12 mouse cellular contexts compared by ENCODE assay signal in the genomic region with DNA sequence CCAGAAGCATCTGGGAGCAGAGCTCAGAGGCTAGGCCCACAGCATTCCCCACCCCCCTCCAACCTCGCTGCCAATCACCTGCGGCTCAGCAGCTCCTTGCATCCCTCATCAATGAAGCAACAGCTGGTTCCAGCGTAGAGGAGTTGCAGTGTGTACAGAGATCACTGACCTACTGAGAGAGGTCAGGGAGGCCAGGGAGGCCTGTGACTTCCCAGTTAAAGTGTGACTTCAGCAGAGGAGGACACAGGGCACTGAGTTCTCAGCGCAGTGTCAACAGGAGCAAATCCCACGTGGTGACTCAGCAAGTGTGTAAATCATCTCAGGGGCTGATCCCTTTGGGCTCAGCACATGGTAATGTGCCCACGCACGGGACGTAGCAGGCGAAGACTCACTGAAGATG. TPM values are rescaled to one million over a fixed set of nuclear protein-coding genes. Genes with fewer than 3 reads are reported as not detected.
DNase-seq lines count a peak whose midpoint lies in the region; ATAC-seq and TF ChIP-seq lines count a peak whose summit lies in the region.
"Had no signal": no experiment of that assay in that cellular context is flagged by ENCODE, and none has a peak within 500 bp of the region (broad histone marks: within the 10 kb centered on the region; RNA-seq: fewer than 3 reads in every experiment).

No protein-coding gene starts in this region.

- WGBS in kidney, embryonic 15.5 days, result 13% methylated on average over 9 of the region's 9 CpGs
- WGBS in liver, embryonic 13.5 days (ENCODE audit: insufficient replicate concordance), result 41% methylated on average over 9 of the region's 9 CpGs

- no peaks in the 10 kb centered on the region for H3K9me3 ChIP-seq in kidney, embryonic 15.5 days (replicated peaks)
- no peaks in the 10 kb centered on the region for H3K9me3 ChIP-seq in liver, embryonic 13.5 days (replicated peaks)

- DNase-seq in adipocyte (ENCODE audit: low spot score), result peak; percentile 53
- DNase-seq in embryo, embryonic 11 days, result peak; percentile 68
- DNase-seq in liver, embryonic 13.5 days, result no peak
- no peak for DNase-seq in left cerebral cortex, postnatal 14 days (ENCODE audit: low spot score in 2 of 2)
- DNase-seq in left cerebral cortex, adult 2 months (ENCODE audit: extremely low spot score in 1 of 2, low spot score in 2 of 2), result no peak
- no peak for DNase-seq in heart, adult 9 months (ENCODE audit: low spot score in 2 of 2)

- H3K4me1 ChIP-seq in kidney, embryonic 15.5 days, result peaks cover 9% of the 10 kb centered on the region
- peaks cover 12% of the 10 kb centered on the region for H3K4me1 ChIP-seq in liver, embryonic 13.5 days (replicated peaks)

- no peak overlapping the region for H3K9ac ChIP-seq in kidney, embryonic 15.5 days
- H3K9ac ChIP-seq in liver, embryonic 13.5 days, result no peak overlapping the region

- peaks cover 29% of the 10 kb centered on the region for H3K27me3 ChIP-seq in kidney, embryonic 15.5 days
- no peaks in the 10 kb centered on the region for H3K27me3 ChIP-seq in liver, embryonic 13.5 days

- peak; percentile 74 for ATAC-seq in kidney, embryonic 15.5 days (replicated peaks; ENCODE audit: low FRiP score)
- ATAC-seq in liver, embryonic 13.5 days (ENCODE audit: low read depth), result peak; percentile 83
- ATAC-seq: activated CD4-positive, CD25-positive, alpha-beta regulatory T cell, adult 4 months had no signal

- no peak overlapping the region for H3K4me2 ChIP-seq in kidney, embryonic 15.5 days
- H3K4me2 ChIP-seq in liver, embryonic 13.5 days, result no peak overlapping the region

- intact Hi-C loops in left cerebral cortex, postnatal 14 days (cut with DNase I), result no loop called here
- intact Hi-C loops in left cerebral cortex, adult 2 months (cut with DNase I), result no loop called here

- H3K4me3 ChIP-seq in kidney, embryonic 15.5 days (replicated peaks), result no peak overlapping the region
- no peak overlapping the region for H3K4me3 ChIP-seq in liver, embryonic 13.5 days (replicated peaks)
- H3K4me3 ChIP-seq in left cerebral cortex, adult 2 months, result no peak overlapping the region

- H3K27ac ChIP-seq in kidney, embryonic 15.5 days, result no peak overlapping the region
- H3K27ac ChIP-seq in liver, embryonic 13.5 days, result no peak overlapping the region
- H3K27ac ChIP-seq in left cerebral cortex, adult 2 months, result no peak overlapping the region
- H3K27ac ChIP-seq: macrophage had no signal

- TF ChIP-seq CTCF in left cerebral cortex, adult 2 months (IDR thresholded peaks at IDR 0.05), result no peak

- no peaks in the 10 kb centered on the region for H3K36me3 ChIP-seq in kidney, embryonic 15.5 days
- no peaks in the 10 kb centered on the region for H3K36me3 ChIP-seq in liver, embryonic 13.5 days

RNA-seq across cellular contexts. Expression of a gene that starts 32.2 kb away (rescaled TPM):
- 0.58 and 1.7 TPM in 2 replicates for polyA plus RNA-seq in kidney, embryonic 15.5 days (2015; fragmentation: Nextera tagmentation; extraction: Ambion mirVana)
- polyA plus RNA-seq in liver, embryonic 13.5 days (2015; fragmentation: Nextera tagmentation; extraction: Ambion mirVana), result 6.3 and 9.0 TPM in 2 replicates
- 10 to 100 TPM; 53.7 to 70.4 TPM for total RNA-seq in left cerebral cortex, postnatal 14 days (2021)
- total RNA-seq in left cerebral cortex, adult 2 months (2021), result 10 to 100 TPM; 40.3 to 46.1 TPM
- polyA plus RNA-seq: macrophage had no signal

RNA-seq across cellular contexts. Expression of a gene that starts 36.4 kb away (rescaled TPM):
- polyA plus RNA-seq in kidney, embryonic 15.5 days (2015; fragmentation: Nextera tagmentation; extraction: Ambion mirVana), result 77.8 and 103 TPM in 2 replicates
- 50.0 and 61.9 TPM in 2 replicates for polyA plus RNA-seq in liver, embryonic 13.5 days (2015; fragmentation: Nextera tagmentation; extraction: Ambion mirVana)
- total RNA-seq in left cerebral cortex, postnatal 14 days (2021), result 10 to 100 TPM; 29.6 to 34.2 TPM
- total RNA-seq in left cerebral cortex, adult 2 months (2021), result 10 to 100 TPM; 30.5 to 31.7 TPM

RNA-seq across cellular contexts. Expression of a gene that starts 37.1 kb away (rescaled TPM):
- polyA plus RNA-seq in kidney, embryonic 15.5 days (2015; fragmentation: Nextera tagmentation; extraction: Ambion mirVana), result 1.7 and 1.8 TPM in 2 replicates
- 0.02 TPM in 1 of 2 replicates, not detected in the other for polyA plus RNA-seq in liver, embryonic 13.5 days (2015; fragmentation: Nextera tagmentation; extraction: Ambion mirVana)
- total RNA-seq in left cerebral cortex, postnatal 14 days (2021), result not detected
- not detected for total RNA-seq in left cerebral cortex, adult 2 months (2021)
- total RNA-seq: left cerebral cortex, postnatal 10 days; neutrophil, adult 5-6 weeks had no signal
- polyA plus RNA-seq: heart, embryonic 14.5 days; macrophage had no signal

Comparison
In these comparisons a context has a peak if more than half of its experiments do, and no peak if none do; other contexts are left out.
1. DNase-seq: peak in adipocyte (single experiment) and embryo, embryonic 11 days (single experiment); none in liver, embryonic 13.5 days (single experiment), left cerebral cortex, postnatal 14 days (0 of 2), left cerebral cortex, adult 2 months (0 of 2) and heart, adult 9 months (0 of 2).